Mouse (Mus musculus): ENCODE measurements around the gene Cngb1. TPM values are rescaled to one million over a fixed set of nuclear protein-coding genes. Genes with fewer than 3 reads are reported as not detected.
A peak's percentile ranks its signal among the peaks of the same experiment; 100 is the strongest.

Cngb1 gene
- total RNA-seq (2014; rRNA removed; ENCODE audit: low replicate concordance): not detected in 2 replicates
- polyA plus RNA-seq (2015; fragmentation: Nextera tagmentation; extraction: Ambion mirVana): 1.1 and 1.4 TPM in 2 replicates

GRCm38 (mm10) chr8:95306431-95306830, at the start of gene Cngb1:
Gene Cngb1 (minus strand): TSS chr8:95306585.
- H3K27ac ChIP-seq (ENCODE audit: low read depth): no peak within 1 kb of the TSS
- H3K27me3 ChIP-seq (ENCODE audit: control insufficient read depth, insufficient read depth, low read length): no peaks in the 10 kb centered on the region
- H3K36me3 ChIP-seq (replicated peaks; ENCODE audit: control insufficient read depth, insufficient read depth, low read length): no peaks in the 10 kb centered on the region
- ATAC-seq (ENCODE audit: insufficient read depth, low read depth) (no peak), DNase-seq (ENCODE audit: low spot score) (no peak)
- TF ChIP-seq CTCF (IDR thresholded peaks at IDR 0.05; ENCODE audit: low read depth) (no peak), EP300 (IDR thresholded peaks at IDR 0.05; ENCODE audit: low read depth) (no peak)
- 38% methylated on average over 6 of the region's 6 CpGs for WGBS
- no peaks in the 10 kb centered on the region for H3K9me3 ChIP-seq (replicated peaks; ENCODE audit: control insufficient read depth, low read length)
- no peak within 1 kb of the TSS for H3K4me2 ChIP-seq (ENCODE audit: low read depth, low read length)
- H3K4me1 ChIP-seq (ENCODE audit: control insufficient read depth, insufficient read depth): no peaks in the 10 kb centered on the region
- no peak within 1 kb of the TSS for H3K4me3 ChIP-seq (ENCODE audit: low read depth, low read length)
- H3K9ac ChIP-seq (replicated peaks; ENCODE audit: low read depth, low read length): no peak within 1 kb of the TSS

GRCm38 (mm10) chr8:95354606-95355005, 48.2 kb upstream of the Cngb1 start:
- Histone ChIP-seq H3K27me3 (ENCODE audit: control insufficient read depth, insufficient read depth, low read length) (no peaks in the 10 kb centered on the region), H3K4me2 (ENCODE audit: low read depth, low read length) (peak overlapping the region; percentile 76), H3K4me1 (ENCODE audit: control insufficient read depth, insufficient read depth) (peaks cover 68% of the 10 kb centered on the region), H3K4me3 (ENCODE audit: low read depth, low read length) (peak overlapping the region; percentile 83), H3K36me3 (replicated peaks; ENCODE audit: control insufficient read depth, insufficient read depth, low read length) (no peaks in the 10 kb centered on the region; the same call in 1 of the 2 replicates), H3K27ac (ENCODE audit: low read depth) (no peak overlapping the region), H3K9me3 (replicated peaks; ENCODE audit: control insufficient read depth, low read length) (no peaks in the 10 kb centered on the region), H3K9ac (replicated peaks; ENCODE audit: low read depth, low read length) (peak overlapping the region; percentile 92)
- TF ChIP-seq EP300 (IDR thresholded peaks at IDR 0.05; ENCODE audit: low read depth) (no peak), CTCF (IDR thresholded peaks at IDR 0.05; ENCODE audit: low read depth) (no peak)
- DNase-seq (ENCODE audit: low spot score) (no peak), ATAC-seq (ENCODE audit: insufficient read depth, low read depth) (no peak)
- WGBS: 38% methylated on average over 2 of the region's 2 CpGs

- no peaks in the 10 kb centered on the region for H3K27me3 ChIP-seq (ENCODE audit: control insufficient read depth, insufficient read depth, low read length)
- H3K9me3 ChIP-seq (replicated peaks; ENCODE audit: control insufficient read depth, low read length): no peaks in the 10 kb centered on the region
- H3K4me2 ChIP-seq (ENCODE audit: low read depth, low read length): peak overlapping the region; percentile 76
- H3K4me1 ChIP-seq (ENCODE audit: control insufficient read depth, insufficient read depth): peaks cover 68% of the 10 kb centered on the region
- peak overlapping the region; percentile 83 for H3K4me3 ChIP-seq (ENCODE audit: low read depth, low read length)
- peak overlapping the region; percentile 92 for H3K27ac ChIP-seq (ENCODE audit: low read depth)
- peak overlapping the region; percentile 92 for H3K9ac ChIP-seq (replicated peaks; ENCODE audit: low read depth, low read length)
- 2% methylated on average over 62 of the region's 62 CpGs for WGBS
- DNase-seq (ENCODE audit: low spot score): no peak
- peak; percentile 35 for ATAC-seq (ENCODE audit: insufficient read depth, low read depth)
- H3K36me3 ChIP-seq (replicated peaks; ENCODE audit: control insufficient read depth, insufficient read depth, low read length): no peaks in the 10 kb centered on the region; the same call in 1 of the 2 replicates
- TF ChIP-seq EP300 (IDR thresholded peaks at IDR 0.05; ENCODE audit: low read depth) (no peak), CTCF (IDR thresholded peaks at IDR 0.05; ENCODE audit: low read depth) (no peak)
These were observed 46.8 kb upstream of the Cngb1 start for GRCm38 (mm10) chr8:95352871-95353866.

GRCm38 (mm10) chr8:95352151-95352870, 45.9 kb upstream of the Cngb1 start, which contains the start of gene Mmp15:
Gene Mmp15 (plus strand): TSS chr8:95352268.
- H3K9ac ChIP-seq (replicated peaks; ENCODE audit: low read depth, low read length): peak within 1 kb of the TSS; percentile 92
- ATAC-seq (ENCODE audit: insufficient read depth, low read depth) (peak; percentile 83), DNase-seq (ENCODE audit: low spot score) (peak; percentile 81)
- H3K36me3 ChIP-seq (replicated peaks; ENCODE audit: control insufficient read depth, insufficient read depth, low read length): no peaks in the 10 kb centered on the region; the same call in 1 of the 2 replicates
- H3K4me3 ChIP-seq (ENCODE audit: low read depth, low read length): peak within 1 kb of the TSS; percentile 83
- H3K4me1 ChIP-seq (ENCODE audit: control insufficient read depth, insufficient read depth): peaks cover 62% of the 10 kb centered on the region
- no peaks in the 10 kb centered on the region for H3K27me3 ChIP-seq (ENCODE audit: control insufficient read depth, insufficient read depth, low read length)
- TF ChIP-seq CTCF (IDR thresholded peaks at IDR 0.05; ENCODE audit: low read depth): peak; percentile 5; the same call in 1 of the 2 replicates
- no peak for TF ChIP-seq EP300 (IDR thresholded peaks at IDR 0.05; ENCODE audit: low read depth)
- under 1% methylated on average over 73 of the region's 80 CpGs for WGBS
- peak within 1 kb of the TSS; percentile 92 for H3K27ac ChIP-seq (ENCODE audit: low read depth)
- H3K9me3 ChIP-seq (replicated peaks; ENCODE audit: control insufficient read depth, low read length): no peaks in the 10 kb centered on the region
- H3K4me2 ChIP-seq (ENCODE audit: low read depth, low read length): peak within 1 kb of the TSS; percentile 76

- Histone ChIP-seq H3K27ac (ENCODE audit: low read depth) (peak overlapping the region; percentile 92), H3K9ac (replicated peaks; ENCODE audit: low read depth, low read length) (peak overlapping the region; percentile 92), H3K4me1 (ENCODE audit: control insufficient read depth, insufficient read depth) (peaks cover 60% of the 10 kb centered on the region), H3K27me3 (ENCODE audit: control insufficient read depth, insufficient read depth, low read length) (no peaks in the 10 kb centered on the region), H3K9me3 (replicated peaks; ENCODE audit: control insufficient read depth, low read length) (no peaks in the 10 kb centered on the region), H3K36me3 (replicated peaks; ENCODE audit: control insufficient read depth, insufficient read depth, low read length) (no peaks in the 10 kb centered on the region; the same call in 1 of the 2 replicates), H3K4me2 (ENCODE audit: low read depth, low read length) (peak overlapping the region; percentile 76), H3K4me3 (ENCODE audit: low read depth, low read length) (peak overlapping the region; percentile 83)
- ATAC-seq (ENCODE audit: insufficient read depth, low read depth): peak; percentile 38
- 1% methylated on average over 15 of the region's 15 CpGs for WGBS
- TF ChIP-seq CTCF (IDR thresholded peaks at IDR 0.05; ENCODE audit: low read depth) (peak; percentile 35; the same call in 1 of the 2 replicates), EP300 (IDR thresholded peaks at IDR 0.05; ENCODE audit: low read depth) (no peak)
- DNase-seq (ENCODE audit: low spot score): peak; percentile 67
These were observed 45.1 kb upstream of the Cngb1 start for GRCm38 (mm10) chr8:95351461-95351860.
